Mouse (Mus musculus): Measurements from ENCODE around the gene Fbxo36. TPM values are rescaled to one million over a fixed set of nuclear protein-coding genes. Genes with fewer than 3 reads are reported as not detected.

Fbxo36 gene
- total RNA-seq, 2 experiments from 2014 or later, result 11.2 to 19.9 TPM

GRCm38 (mm10) chr1:84942666-84943065 lies 103.0 kb downstream of the Fbxo36 start:
- peak in 1 of 2 experiments; percentile 29 for DNase-seq (ENCODE audit: low spot score in 2 of 2)

DNA sequence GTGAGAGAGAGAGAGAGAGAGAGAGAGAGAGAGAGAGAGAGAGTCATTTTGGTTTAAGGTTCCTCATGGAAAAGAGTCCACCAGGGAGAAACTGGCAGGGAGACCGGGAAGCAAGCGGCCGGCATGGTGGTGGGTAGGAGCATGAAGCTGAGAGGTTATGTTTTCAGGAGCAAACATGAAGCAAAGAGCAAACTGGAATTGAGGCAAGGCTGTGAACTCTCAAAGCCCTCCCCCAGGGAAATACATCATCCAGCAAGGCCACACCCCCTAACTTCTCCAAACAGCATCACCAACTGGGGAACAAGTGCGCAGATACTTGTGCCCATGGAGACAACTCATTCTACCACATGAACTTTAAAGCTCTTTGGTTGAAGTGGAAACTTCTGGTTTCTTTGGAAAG lies 103.9 kb downstream of the Fbxo36 start:
- DNase-seq (ENCODE audit: low spot score in 2 of 2), result no peak

GRCm38 (mm10) chr1:84945950-84946349 lies 106.3 kb downstream of the Fbxo36 start:
- no peak for DNase-seq (ENCODE audit: low spot score in 2 of 2)

- peak in 1 of 2 experiments; percentile 8 for DNase-seq (ENCODE audit: low spot score in 2 of 2)
Measured at GRCm38 (mm10) chr1:84947390-84947789, 107.7 kb downstream of the Fbxo36 start.

Other genes with a start within 250 kb of the Fbxo36 start
- 1 to 10 TPM; 4.1 to 4.3 TPM for gene Dner, start 143.6 kb upstream of the Fbxo36 start, total RNA-seq (2021)
- gene Trip12, start 675 bp downstream of the Fbxo36 start, total RNA-seq (2021), result 100 to 1,000 TPM; 197 to 229 TPM
- 1 to 10 TPM; 1.7 to 4.1 TPM for gene Slc16a14, start 95.3 kb downstream of the Fbxo36 start, total RNA-seq (2021)

Data from adrenal gland, adult 18-20 months (tissue).